Mouse (Mus musculus) splenic B cell, adult 2 months (primary cell): Measurements from ENCODE around the gene Col23a1.
"Not testable (repeated sequence)": the region's sequence is repeated elsewhere in the genome, so short reads cannot be mapped to it uniquely, and the experiment has no call there.

Experiments
- DNase-seq: peaks from one replicate; pipeline ENCODE4 v3.0.0-alpha.2; 2011; ENCODE audit warnings: low read depth, low spot score
- H3K27me3 ChIP-seq: 2 replicates; pipeline ENCODE4 v1.6.1; 2012; ENCODE audit warnings: mild to moderate bottlenecking, low read length, moderate library complexity, mixed read lengths; ENCODE audit not compliant: control insufficient read depth, poor library complexity, insufficient read depth, severe bottlenecking
- H3K36me3 ChIP-seq: 2 replicates; pipeline ENCODE4 v1.6.1; 2012; ENCODE audit warnings: mild to moderate bottlenecking, low read length, moderate library complexity, mixed read lengths; ENCODE audit not compliant: control insufficient read depth, poor library complexity, insufficient read depth, severe bottlenecking

Col23a1 gene

GRCm38 (mm10) chr11:51591915-51592314 lies 302.2 kb downstream of the Col23a1 start:
- DNase-seq = no peak
- Histone ChIP-seq H3K36me3 (peaks cover 13% of the 10 kb centered on the region), H3K27me3 (no peaks in the 10 kb centered on the region)

GRCm38 (mm10) chr11:51593368-51593767 lies 303.6 kb downstream of the Col23a1 start:
- Histone ChIP-seq H3K36me3 (peaks cover 15% of the 10 kb centered on the region), H3K27me3 (no peaks in the 10 kb centered on the region)
- DNase-seq = no peak

GRCm38 (mm10) chr11:51593849-51594248 lies 304.1 kb downstream of the Col23a1 start:
- peaks cover 14% of the 10 kb centered on the region for H3K36me3 ChIP-seq
- H3K27me3 ChIP-seq = no peaks in the 10 kb centered on the region
- DNase-seq = no peak

GRCm38 (mm10) chr11:51594715-51595350 lies 305.1 kb downstream of the Col23a1 start:
- peaks cover 16% of the 10 kb centered on the region for H3K36me3 ChIP-seq
- H3K27me3 ChIP-seq = no peaks in the 10 kb centered on the region
- DNase-seq = peak; percentile 57

GRCm38 (mm10) chr11:51595459-51596083 lies 305.9 kb downstream of the Col23a1 start:
- Histone ChIP-seq H3K36me3 (peaks cover 18% of the 10 kb centered on the region), H3K27me3 (no peaks in the 10 kb centered on the region)
- no peak for DNase-seq

- no peaks in the 10 kb centered on the region for H3K27me3 ChIP-seq
- no peak for DNase-seq
- peaks cover 26% of the 10 kb centered on the region for H3K36me3 ChIP-seq
Measured at GRCm38 (mm10) chr11:51597553-51597952, 307.8 kb downstream of the Col23a1 start.

- DNase-seq = no peak
- no peaks in the 10 kb centered on the region for H3K27me3 ChIP-seq
Measured at GRCm38 (mm10) chr11:51602253-51602652, 312.5 kb downstream of the Col23a1 start.

GRCm38 (mm10) chr11:51605602-51606446 lies 316.1 kb downstream of the Col23a1 start:
- DNase-seq = peak; percentile 87
- Histone ChIP-seq H3K36me3 (peaks cover 21% of the 10 kb centered on the region; the same call in 1 of the 2 replicates), H3K27me3 (no peaks in the 10 kb centered on the region)

More at GRCm38 (mm10) chr11:51602253-51602652, 312.5 kb downstream of the Col23a1 start:
- peaks cover 32% of the 10 kb centered on the region for H3K36me3 ChIP-seq

GRCm38 (mm10) chr11:51606447-51607095 lies 316.9 kb downstream of the Col23a1 start, which contains the start of gene Hnrnpab:
TSS of gene Hnrnpab (minus strand) at chr11:51606847.
- Histone ChIP-seq H3K36me3 (peaks cover 17% of the 10 kb centered on the region; the same call in 1 of the 2 replicates), H3K27me3 (no peaks in the 10 kb centered on the region)
- DNase-seq = peak; percentile 98

- peaks cover 13% of the 10 kb centered on the region; the same call in 1 of the 2 replicates for H3K36me3 ChIP-seq
- no peak for DNase-seq
- H3K27me3 ChIP-seq = no peaks in the 10 kb centered on the region
Measured at GRCm38 (mm10) chr11:51607096-51607738, 317.5 kb downstream of the Col23a1 start.

GRCm38 (mm10) chr11:51609266-51609909 lies 319.7 kb downstream of the Col23a1 start:
- Histone ChIP-seq H3K36me3 (peaks cover 4% of the 10 kb centered on the region; the same call in 1 of the 2 replicates), H3K27me3 (no peaks in the 10 kb centered on the region)
- DNase-seq = no peak

GRCm38 (mm10) chr11:51609940-51610339 lies 320.2 kb downstream of the Col23a1 start:
- not testable (repeated sequence) for DNase-seq, H3K27me3 ChIP-seq, H3K36me3 ChIP-seq

GRCm38 (mm10) chr11:51614256-51614655 lies 324.5 kb downstream of the Col23a1 start:
- H3K36me3 ChIP-seq = no peaks in the 10 kb centered on the region
- DNase-seq = no peak
- no peaks in the 10 kb centered on the region for H3K27me3 ChIP-seq

- no peak for DNase-seq
Measured at GRCm38 (mm10) chr11:51615129-51615528, 325.4 kb downstream of the Col23a1 start.

More at GRCm38 (mm10) chr11:51615129-51615528, 325.4 kb downstream of the Col23a1 start:
- no peaks in the 10 kb centered on the region for H3K27me3 ChIP-seq
- H3K36me3 ChIP-seq = no peaks in the 10 kb centered on the region
